Mouse (Mus musculus) testis, adult 2 months (tissue): ENCODE measurements around the gene Dgki. TPM values are rescaled to one million over a fixed set of nuclear protein-coding genes. Genes with fewer than 3 reads are reported as not detected.

ENCODE experiments used
- H3K27ac ChIP-seq: fragments of 200-500 bp; 2 replicates; pipeline ENCODE4 v1.5.1; 2012; ENCODE audit warnings: low read depth, low read length; ENCODE audit not compliant: control insufficient read depth, insufficient read depth
- H3K27me3 ChIP-seq: fragments of 200-500 bp; 2 replicates; pipeline ENCODE4 v1.6.1; 2012; ENCODE audit warnings: mild to moderate bottlenecking, low read length, moderate library complexity; ENCODE audit not compliant: control insufficient read depth, insufficient read depth
- H3K36me3 ChIP-seq: fragments of 200-500 bp; 2 replicates; pipeline ENCODE4 v1.6.1; 2012; ENCODE audit warnings: mild to moderate bottlenecking, low read length; ENCODE audit not compliant: control insufficient read depth, insufficient read depth
- H3K4me1 ChIP-seq: fragments of 200-500 bp; 2 replicates; pipeline ENCODE4 v1.6.1; 2012; ENCODE audit warnings: low read length; ENCODE audit not compliant: control insufficient read depth, insufficient read depth
- H3K4me3 ChIP-seq: fragments of 200-500 bp; 2 replicates; pipeline ENCODE4 v1.5.1; 2012; ENCODE audit warnings: low read depth, mild to moderate bottlenecking, low read length, moderate library complexity, mixed read lengths; ENCODE audit not compliant: control insufficient read depth
- CTCF ChIP-seq: fragments of 200-500 bp; IDR thresholded peaks from 2 replicates; pipeline ENCODE4 v1.5.1; 2012; ENCODE audit warnings: low read depth, mild to moderate bottlenecking, inconsistent platforms, low read length, moderate library complexity; ENCODE audit not compliant: control insufficient read depth, insufficient read depth, insufficient replicate concordance
- POLR2A ChIP-seq: fragments of 200-500 bp; IDR thresholded peaks from 2 replicates; pipeline ENCODE4 v1.6.1; 2012; ENCODE audit warnings: low read depth, mild to moderate bottlenecking, inconsistent platforms, low read length, moderate library complexity; ENCODE audit not compliant: control insufficient read depth
- polyA plus RNA-seq: library from polyadenylated mRNA; depleted of rRNA; stranded (reverse); fragments of >200 nt; gene quantifications from 2 replicates; pipeline ENCODE4 v1.2.3, GENCODE M21; 2012

Dgki gene
- polyA plus RNA-seq, 1 experiment = 0.10 TPM

- Histone ChIP-seq H3K4me1 (no peaks in the 10 kb centered on the region), H3K36me3 (no peaks in the 10 kb centered on the region), H3K27me3 (no peaks in the 10 kb centered on the region), H3K27ac (no peak overlapping the region), H3K4me3 (no peak overlapping the region)
- TF ChIP-seq POLR2A = no peak
- TF ChIP-seq CTCF = no peak
Measured at GRCm38 (mm10) chr6:36841174-36841573, 458.8 kb downstream of the Dgki start.

- TF ChIP-seq CTCF = no peak
- no peak for TF ChIP-seq POLR2A
- Histone ChIP-seq H3K27ac (no peak overlapping the region), H3K4me3 (no peak overlapping the region), H3K4me1 (no peaks in the 10 kb centered on the region), H3K27me3 (no peaks in the 10 kb centered on the region), H3K36me3 (no peaks in the 10 kb centered on the region)
Measured at GRCm38 (mm10) chr6:36838747-36839146, 461.2 kb downstream of the Dgki start.

- Histone ChIP-seq H3K27ac (no peak overlapping the region), H3K4me1 (no peaks in the 10 kb centered on the region), H3K4me3 (no peak overlapping the region), H3K27me3 (no peaks in the 10 kb centered on the region), H3K36me3 (no peaks in the 10 kb centered on the region)
- TF ChIP-seq CTCF (no peak), POLR2A (no peak)
Measured at GRCm38 (mm10) chr6:36835351-36835750, 464.6 kb downstream of the Dgki start.

- TF ChIP-seq CTCF = no peak
- TF ChIP-seq POLR2A = no peak
- H3K27me3 ChIP-seq = no peaks in the 10 kb centered on the region
- no peaks in the 10 kb centered on the region for H3K4me1 ChIP-seq
- no peak overlapping the region for H3K27ac ChIP-seq
- no peaks in the 10 kb centered on the region for H3K36me3 ChIP-seq
- H3K4me3 ChIP-seq = no peak overlapping the region
Measured at GRCm38 (mm10) chr6:36834695-36835265, 465.2 kb downstream of the Dgki start.

- TF ChIP-seq CTCF (no peak), POLR2A (no peak)
- H3K36me3 ChIP-seq = no peaks in the 10 kb centered on the region
- no peaks in the 10 kb centered on the region for H3K27me3 ChIP-seq
- no peak overlapping the region for H3K4me3 ChIP-seq
- H3K27ac ChIP-seq = no peak overlapping the region
- H3K4me1 ChIP-seq = no peaks in the 10 kb centered on the region
Measured at GRCm38 (mm10) chr6:36832681-36833080, 467.3 kb downstream of the Dgki start.

GRCm38 (mm10) chr6:36832207-36832606, 467.8 kb downstream of the Dgki start:
- Histone ChIP-seq H3K27me3 (no peaks in the 10 kb centered on the region), H3K4me3 (no peak overlapping the region), H3K4me1 (no peaks in the 10 kb centered on the region), H3K36me3 (no peaks in the 10 kb centered on the region), H3K27ac (no peak overlapping the region)
- no peak for TF ChIP-seq POLR2A
- TF ChIP-seq CTCF = no peak

GRCm38 (mm10) chr6:36830371-36830925, 469.5 kb downstream of the Dgki start:
- Histone ChIP-seq H3K4me3 (no peak overlapping the region), H3K27me3 (no peaks in the 10 kb centered on the region), H3K27ac (no peak overlapping the region), H3K4me1 (no peaks in the 10 kb centered on the region), H3K36me3 (no peaks in the 10 kb centered on the region)
- TF ChIP-seq POLR2A (no peak), CTCF (no peak)

- Histone ChIP-seq H3K4me3 (no peak overlapping the region), H3K27me3 (no peaks in the 10 kb centered on the region), H3K36me3 (no peaks in the 10 kb centered on the region), H3K27ac (no peak overlapping the region), H3K4me1 (no peaks in the 10 kb centered on the region)
- no peak for TF ChIP-seq POLR2A
- no peak for TF ChIP-seq CTCF
Measured at GRCm38 (mm10) chr6:36819784-36820050, 480.3 kb downstream of the Dgki start.
